Comparison of ENCODE assay signal across 9 mouse cellular contexts in genomic region chr4:136242065-136242703, GRCm38 (mm10). TPM values are rescaled to one million over a fixed set of nuclear protein-coding genes. Genes with fewer than 3 reads are reported as not detected.
A peak's percentile ranks its signal among the peaks of the same experiment; 100 is the strongest.
DNase-seq lines count a peak whose midpoint lies in the region; ATAC-seq and TF ChIP-seq lines count a peak whose summit lies in the region.
"Had no signal": no experiment of that assay in that cellular context is flagged by ENCODE, and none has a peak within 500 bp of the region (broad histone marks: within the 10 kb centered on the region; RNA-seq: fewer than 3 reads in every experiment).

No protein-coding gene starts in this region.

- no peak overlapping the region for H3K4me2 ChIP-seq in midbrain, postnatal 0 days (ENCODE audit: low read depth, low read length, poor library complexity, severe bottlenecking)

- intact Hi-C loops in gastrocnemius, adult 2 months (cut with DNase I), result loop anchor here (2.0 kb wide), 1 partner anchor 83 kb away; no protein-coding TSS in a partner anchor

- no peaks in the 10 kb centered on the region for H3K9me3 ChIP-seq in midbrain, postnatal 0 days (ENCODE audit: low read length)
- H3K9me3 ChIP-seq in midbrain, embryonic 10.5 days (replicated peaks), result no peaks in the 10 kb centered on the region

- no peaks in the 10 kb centered on the region; the same call in 1 of the 2 replicates for H3K36me3 ChIP-seq in midbrain, postnatal 0 days (ENCODE audit: insufficient read depth, low read length)
- H3K36me3 ChIP-seq in midbrain, embryonic 10.5 days, result peaks cover 13% of the 10 kb centered on the region; the same call in 1 of the 2 replicates

- H3K27ac ChIP-seq in gastrocnemius, adult 2 months, result no peak overlapping the region
- no peak overlapping the region for H3K27ac ChIP-seq in midbrain, postnatal 0 days (ENCODE audit: low read depth, low read length)
- no peak overlapping the region for H3K27ac ChIP-seq in midbrain, embryonic 10.5 days (replicated peaks)

- 50% methylated on average over 8 of the region's 8 CpGs for WGBS in midbrain, postnatal 0 days
- WGBS in midbrain, embryonic 10.5 days, result 45% methylated on average over 8 of the region's 8 CpGs

- no peak for ATAC-seq in midbrain, postnatal 0 days (ENCODE audit: low FRiP score)
- ATAC-seq in erythroblast, adult 5-6 weeks (replicated peaks; ENCODE audit: low FRiP score, poor library complexity, severe bottlenecking), result no peak

- no peak overlapping the region for H3K9ac ChIP-seq in midbrain, postnatal 0 days (replicated peaks; ENCODE audit: low read length, poor library complexity, severe bottlenecking)

- TF ChIP-seq CTCF in gastrocnemius, adult 2 months (IDR thresholded peaks at IDR 0.05), result peak; percentile 79
- peak; percentile 65 for TF ChIP-seq CTCF in midbrain, postnatal 0 days (IDR thresholded peaks at IDR 0.05)

- no peak for DNase-seq in gastrocnemius, adult 2 months
- no peak for DNase-seq in gastrocnemius, postnatal 25 days
- no peak for DNase-seq in midbrain, postnatal 0 days (ENCODE audit: low spot score)
- no peak for DNase-seq in midbrain, embryonic 10.5 days (ENCODE audit: low spot score)
- peak; percentile 60 for DNase-seq in induced T-regulatory cell, adult 2 months (ENCODE audit: low read depth)
- peak; percentile 71 for DNase-seq in thymus, postnatal 4 days
- no peak for DNase-seq in gastrocnemius, adult 8-10 months (ENCODE audit: low spot score in 2 of 2)
- DNase-seq: right cerebral cortex, postnatal 25 days had no signal

- H3K4me3 ChIP-seq in gastrocnemius, adult 2 months, result no peak overlapping the region
- H3K4me3 ChIP-seq in midbrain, postnatal 0 days (ENCODE audit: low read depth, low read length), result no peak overlapping the region
- no peak overlapping the region for H3K4me3 ChIP-seq in midbrain, embryonic 10.5 days

- H3K27me3 ChIP-seq in midbrain, postnatal 0 days (ENCODE audit: insufficient read depth, low read length), result peaks cover 19% of the 10 kb centered on the region
- H3K27me3 ChIP-seq in midbrain, embryonic 10.5 days (ENCODE audit: low read depth, poor library complexity, severe bottlenecking), result peaks cover 96% of the 10 kb centered on the region

- 0 out of 2 replicates have a peak, but pooled peaks cover under 1% of the 10 kb centered on the region for H3K4me1 ChIP-seq in midbrain, postnatal 0 days (ENCODE audit: insufficient read depth, low read length)
- H3K4me1 ChIP-seq in midbrain, embryonic 10.5 days, result peaks cover 62% of the 10 kb centered on the region

RNA-seq across cellular contexts. Expression of gene Tcea3, which starts 5.3 kb away (rescaled TPM):
- total RNA-seq in gastrocnemius, adult 2 months (2021), result 100 to 1,000 TPM; 344 to 373 TPM
- total RNA-seq in gastrocnemius, postnatal 25 days (2021), result 100 to 1,000 TPM; 234 to 298 TPM
- total RNA-seq in midbrain, postnatal 0 days (2014; rRNA removed), result 0.66 and 1.1 TPM in 2 replicates
- 2.7 and 3.1 TPM in 2 replicates for polyA plus RNA-seq in midbrain, postnatal 0 days (2015; fragmentation: Nextera tagmentation; extraction: Ambion mirVana)
- polyA plus RNA-seq in midbrain, embryonic 10.5 days (2016; fragmentation: Nextera tagmentation; extraction: Ambion mirVana), result 0.79 and 0.81 TPM in 2 replicates
- 100 to 1,000 TPM; 380 to 439 (median 413) TPM for total RNA-seq in gastrocnemius, adult 8-10 months (2022)
- not detected in 2 replicates for total RNA-seq in erythroblast, adult 5-6 weeks (2015; ENCODE audit: low replicate concordance)
- not detected in 2 replicates for total RNA-seq in erythroblast, adult 5-6 weeks (2017; ENCODE audit: low replicate concordance)

RNA-seq across cellular contexts. Expression of gene Asap3, which starts 36.0 kb away (rescaled TPM):
- total RNA-seq in gastrocnemius, adult 2 months (2021), result 1 to 10 TPM; 1.5 to 2.5 TPM
- total RNA-seq in gastrocnemius, postnatal 25 days (2021), result 1 to 10 TPM; 2.8 to 3.0 TPM
- 5.9 and 7.6 TPM in 2 replicates for total RNA-seq in midbrain, postnatal 0 days (2014; rRNA removed)
- 3.7 and 4.1 TPM in 2 replicates for polyA plus RNA-seq in midbrain, postnatal 0 days (2015; fragmentation: Nextera tagmentation; extraction: Ambion mirVana)
- polyA plus RNA-seq in midbrain, embryonic 10.5 days (2016; fragmentation: Nextera tagmentation; extraction: Ambion mirVana), result 6.0 and 7.1 TPM in 2 replicates
- total RNA-seq in gastrocnemius, adult 8-10 months (2022), result 1 to 10 TPM in 2 of 4 experiments, under 1 TPM in 2; 0.92 to 1.3 (median 1.1) TPM
- 0.19 TPM in 1 of 2 replicates, not detected in the other for total RNA-seq in erythroblast, adult 5-6 weeks (2015; ENCODE audit: low replicate concordance)
- 0.43 TPM in 1 of 2 replicates, not detected in the other for total RNA-seq in erythroblast, adult 5-6 weeks (2017; ENCODE audit: low replicate concordance)

RNA-seq across cellular contexts. Expression of gene Zfp46, which starts 42.3 kb away (rescaled TPM):
- total RNA-seq in gastrocnemius, adult 2 months (2021), result 10 to 100 TPM; 21.0 to 36.7 TPM
- 10 to 100 TPM; 25.4 to 26.1 TPM for total RNA-seq in gastrocnemius, postnatal 25 days (2021)
- 53.8 and 66.9 TPM in 2 replicates for total RNA-seq in midbrain, postnatal 0 days (2014; rRNA removed)
- polyA plus RNA-seq in midbrain, postnatal 0 days (2015; fragmentation: Nextera tagmentation; extraction: Ambion mirVana), result 27.2 and 27.7 TPM in 2 replicates
- polyA plus RNA-seq in midbrain, embryonic 10.5 days (2016; fragmentation: Nextera tagmentation; extraction: Ambion mirVana), result 23.3 and 30.3 TPM in 2 replicates
- total RNA-seq in gastrocnemius, adult 8-10 months (2022), result 10 to 100 TPM; 21.2 to 27.1 (median 24.9) TPM
- 2.5 and 2.7 TPM in 2 replicates for total RNA-seq in erythroblast, adult 5-6 weeks (2015; ENCODE audit: low replicate concordance)
- total RNA-seq in erythroblast, adult 5-6 weeks (2017; ENCODE audit: low replicate concordance), result 2.8 and 7.0 TPM in 2 replicates

Comparison
In these comparisons a context has a peak if more than half of its experiments do, and no peak if none do; other contexts are left out.
1. DNase-seq: peak in induced T-regulatory cell, adult 2 months (single experiment) and thymus, postnatal 4 days (single experiment); none in gastrocnemius, adult 2 months (single experiment), gastrocnemius, postnatal 25 days (single experiment), midbrain, postnatal 0 days (single experiment), midbrain, embryonic 10.5 days (single experiment) and gastrocnemius, adult 8-10 months (0 of 2).
2. RNA of gene Tcea3, which starts 5.3 kb away (total RNA-seq): 380 to 439 TPM in gastrocnemius, adult 8-10 months, 344 to 373 TPM in gastrocnemius, adult 2 months and 234 to 298 TPM in gastrocnemius, postnatal 25 days; 0.66 to 1.1 TPM in midbrain, postnatal 0 days and not detected in erythroblast, adult 5-6 weeks; every median in the first group is over 100 times any median in the second.